Mouse (Mus musculus): ENCODE results near the gene Ociad2. TPM values are rescaled to one million over a fixed set of nuclear protein-coding genes. Genes with fewer than 3 reads are reported as not detected.

Ociad2 gene
- polyA plus RNA-seq, 1 experiment from 2014 or later: 162 TPM

DNA sequence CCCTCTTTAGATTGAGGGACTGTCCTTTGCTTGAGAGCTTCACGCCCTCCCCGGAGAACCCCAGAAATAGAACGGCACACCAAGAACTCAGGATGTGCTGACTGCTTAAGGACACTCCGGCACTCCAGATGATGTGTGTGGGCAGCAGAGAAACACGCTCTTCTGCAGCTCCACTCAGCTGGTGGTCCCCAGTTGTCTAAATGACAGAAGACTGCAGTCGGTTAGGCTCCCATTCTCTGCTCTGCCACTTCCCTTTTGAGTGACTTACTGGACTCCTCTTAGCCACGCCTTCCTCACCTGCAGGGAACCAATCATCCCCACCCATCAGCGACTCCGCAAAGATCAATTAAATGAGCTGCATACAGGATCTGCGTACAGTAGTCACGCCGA lies 18.9 kb upstream of the Ociad2 start:
- 42% methylated on average over 12 of the region's 12 CpGs for WGBS
- no peaks in the 10 kb centered on the region for H3K9me3 ChIP-seq (ENCODE audit: control insufficient read depth, low read length)
- no peaks in the 10 kb centered on the region for H3K4me1 ChIP-seq (replicated peaks; ENCODE audit: control insufficient read depth, insufficient read depth)
- no peaks in the 10 kb centered on the region for H3K36me3 ChIP-seq (ENCODE audit: control insufficient read depth, insufficient read depth, low read length)
- DNase-seq (ENCODE audit: low spot score): peak; percentile 34
- H3K4me3 ChIP-seq (ENCODE audit: low read depth, low read length): no peak overlapping the region
- peak overlapping the region; percentile 63; the same call in 1 of the 2 replicates for H3K27ac ChIP-seq (replicated peaks)
- H3K9ac ChIP-seq (ENCODE audit: low read length): no peak overlapping the region
- ATAC-seq (ENCODE audit: low FRiP score, low TSS enrichment): no peak
- H3K27me3 ChIP-seq (ENCODE audit: control insufficient read depth, insufficient read depth, low read length): no peaks in the 10 kb centered on the region
- no peak for TF ChIP-seq CTCF (IDR thresholded peaks at IDR 0.05; ENCODE audit: low read depth)
- no peak for TF ChIP-seq EP300 (optimal IDR thresholded peaks at IDR 0.05)
- peak overlapping the region; percentile 32 for H3K4me2 ChIP-seq (replicated peaks; ENCODE audit: low read depth)

DNA sequence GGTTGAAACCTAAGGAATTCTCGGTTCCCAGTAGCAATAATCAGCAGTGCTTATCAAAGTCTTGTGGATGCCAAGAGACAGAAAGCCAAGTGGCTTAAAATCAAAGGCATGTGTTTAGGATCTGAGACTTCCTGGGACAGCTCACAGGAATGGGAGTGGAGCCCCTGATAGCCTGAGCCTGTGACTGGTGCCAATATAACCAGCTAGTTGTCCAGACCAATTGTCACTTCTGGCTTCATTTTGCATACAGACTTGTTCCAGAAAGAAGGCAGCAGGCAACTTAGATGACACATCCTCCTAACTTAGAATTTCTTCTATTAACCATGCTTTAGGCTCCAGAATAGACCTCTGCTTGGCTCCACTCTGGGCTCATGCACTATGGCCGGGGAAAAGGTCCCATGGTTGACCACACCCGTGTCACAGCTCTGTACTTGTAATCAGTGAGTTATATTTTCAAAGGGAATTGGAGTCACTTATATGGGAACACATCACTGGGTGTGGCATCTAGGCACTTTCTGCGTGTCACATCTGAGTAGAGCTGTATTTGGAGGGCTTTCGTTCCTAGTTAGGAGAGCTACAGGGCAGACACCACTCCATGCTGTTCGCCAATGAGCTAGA lies 18.4 kb upstream of the Ociad2 start:
- no peak overlapping the region for H3K9ac ChIP-seq (ENCODE audit: low read length)
- DNase-seq (ENCODE audit: low spot score) (peak; percentile 35), ATAC-seq (ENCODE audit: low FRiP score, low TSS enrichment) (peak; percentile 69)

DNA sequence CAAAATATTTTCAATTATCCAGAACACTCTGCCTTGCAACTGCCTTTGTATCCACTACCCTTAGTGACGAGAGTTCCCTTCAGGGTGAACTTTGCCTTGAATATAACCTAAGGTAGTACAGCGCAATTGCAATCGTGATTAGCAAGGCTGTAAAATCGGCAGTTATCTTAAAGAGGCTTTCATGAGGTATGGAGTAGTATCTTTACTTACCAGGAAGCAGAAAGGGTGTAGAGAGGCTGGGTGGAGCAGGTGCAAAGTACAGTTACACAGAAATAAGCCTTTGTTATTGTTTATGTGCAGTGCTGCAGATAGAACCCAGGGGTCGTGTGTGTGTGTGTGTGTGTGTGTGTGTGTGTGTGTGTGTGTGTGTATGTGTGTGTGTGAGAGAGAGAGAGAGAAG lies 14.6 kb upstream of the Ociad2 start:
- no peaks in the 10 kb centered on the region for H3K36me3 ChIP-seq (ENCODE audit: control insufficient read depth, insufficient read depth, low read length)
- H3K4me2 ChIP-seq (replicated peaks; ENCODE audit: low read depth): no peak overlapping the region
- no peak overlapping the region for H3K4me3 ChIP-seq (ENCODE audit: low read depth, low read length)
- TF ChIP-seq CTCF (IDR thresholded peaks at IDR 0.05; ENCODE audit: low read depth): peak; percentile 4; the same call in 1 of the 2 replicates
- no peak for TF ChIP-seq EP300 (optimal IDR thresholded peaks at IDR 0.05)
- no peaks in the 10 kb centered on the region for H3K4me1 ChIP-seq (replicated peaks; ENCODE audit: control insufficient read depth, insufficient read depth)
- H3K9ac ChIP-seq (ENCODE audit: low read length): no peak overlapping the region
- no peak overlapping the region for H3K27ac ChIP-seq (replicated peaks)
- DNase-seq (ENCODE audit: low spot score) (peak; percentile 58), ATAC-seq (ENCODE audit: low FRiP score, low TSS enrichment) (peak; percentile 88)
- WGBS: 51% methylated on average over 5 of the region's 5 CpGs
- no peaks in the 10 kb centered on the region for H3K27me3 ChIP-seq (ENCODE audit: control insufficient read depth, insufficient read depth, low read length)
- H3K9me3 ChIP-seq (ENCODE audit: control insufficient read depth, low read length): no peaks in the 10 kb centered on the region

More for the DNA sequence above, 18.4 kb upstream of the Ociad2 start:
- WGBS: 58% methylated on average over 6 of the region's 6 CpGs
- Histone ChIP-seq H3K27ac (replicated peaks) (peak overlapping the region; percentile 63; the same call in 1 of the 2 replicates), H3K36me3 (ENCODE audit: control insufficient read depth, insufficient read depth, low read length) (no peaks in the 10 kb centered on the region), H3K4me2 (replicated peaks; ENCODE audit: low read depth) (peak overlapping the region; percentile 32), H3K4me3 (ENCODE audit: low read depth, low read length) (no peak overlapping the region), H3K9me3 (ENCODE audit: control insufficient read depth, low read length) (no peaks in the 10 kb centered on the region), H3K4me1 (replicated peaks; ENCODE audit: control insufficient read depth, insufficient read depth) (no peaks in the 10 kb centered on the region), H3K27me3 (ENCODE audit: control insufficient read depth, insufficient read depth, low read length) (no peaks in the 10 kb centered on the region)
- no peak for TF ChIP-seq EP300 (optimal IDR thresholded peaks at IDR 0.05)
- TF ChIP-seq CTCF (IDR thresholded peaks at IDR 0.05; ENCODE audit: low read depth): no peak

DNA sequence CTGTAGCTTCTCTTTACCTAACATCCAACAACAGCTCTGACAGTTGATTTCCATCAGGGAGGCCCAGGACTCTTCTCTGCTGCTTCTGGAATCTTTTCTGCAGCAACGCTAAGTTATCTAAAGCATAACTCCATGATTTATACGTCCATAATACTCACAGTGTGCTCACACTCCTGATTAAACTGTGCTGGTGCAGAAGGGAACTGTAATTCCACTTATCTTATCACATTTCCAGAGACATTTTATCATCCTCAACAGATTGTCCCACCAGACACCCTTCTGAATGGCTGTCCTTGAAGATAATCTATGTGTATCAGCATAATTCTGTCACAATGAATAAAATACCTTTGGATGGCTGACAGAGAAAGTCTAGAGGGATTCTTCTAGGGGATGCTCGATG lies 13.2 kb upstream of the Ociad2 start:
- no peaks in the 10 kb centered on the region for H3K36me3 ChIP-seq (ENCODE audit: control insufficient read depth, insufficient read depth, low read length)
- H3K9ac ChIP-seq (ENCODE audit: low read length): no peak overlapping the region
- no peak overlapping the region for H3K27ac ChIP-seq (replicated peaks)
- H3K4me3 ChIP-seq (ENCODE audit: low read depth, low read length): no peak overlapping the region
- no peak for ATAC-seq (ENCODE audit: low FRiP score, low TSS enrichment)
- DNase-seq (ENCODE audit: low spot score): no peak
- H3K27me3 ChIP-seq (ENCODE audit: control insufficient read depth, insufficient read depth, low read length): no peaks in the 10 kb centered on the region
- H3K4me1 ChIP-seq (replicated peaks; ENCODE audit: control insufficient read depth, insufficient read depth): no peaks in the 10 kb centered on the region
- TF ChIP-seq EP300 (optimal IDR thresholded peaks at IDR 0.05) (no peak), CTCF (IDR thresholded peaks at IDR 0.05; ENCODE audit: low read depth) (no peak)
- no peak overlapping the region for H3K4me2 ChIP-seq (replicated peaks; ENCODE audit: low read depth)
- 56% methylated on average over 3 of the region's 3 CpGs for WGBS
- no peaks in the 10 kb centered on the region for H3K9me3 ChIP-seq (ENCODE audit: control insufficient read depth, low read length)

DNA sequence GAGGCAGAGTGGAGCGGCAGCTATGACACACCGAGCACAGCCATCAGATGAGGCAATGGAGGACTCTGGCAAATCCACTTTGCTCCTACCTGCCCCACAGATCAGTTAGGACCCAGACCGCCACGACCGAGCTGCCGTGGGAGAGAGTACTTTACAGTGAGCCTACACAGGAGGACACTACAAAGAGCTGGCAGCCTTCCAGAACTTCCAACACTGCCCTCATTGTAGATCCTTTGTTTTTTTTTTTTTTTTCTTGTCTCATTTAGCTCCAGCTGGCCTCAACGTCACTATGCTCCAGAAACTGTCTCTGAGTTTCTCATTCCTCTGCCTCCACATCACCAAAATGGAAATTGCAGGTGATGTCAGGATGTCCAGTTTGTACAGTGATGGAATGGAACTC lies 12.7 kb upstream of the Ociad2 start:
- no peak overlapping the region for H3K27ac ChIP-seq (replicated peaks)
- no peak overlapping the region for H3K9ac ChIP-seq (ENCODE audit: low read length)
- TF ChIP-seq EP300 (optimal IDR thresholded peaks at IDR 0.05) (no peak), CTCF (IDR thresholded peaks at IDR 0.05; ENCODE audit: low read depth) (no peak)
- H3K9me3 ChIP-seq (ENCODE audit: control insufficient read depth, low read length): no peaks in the 10 kb centered on the region
- 52% methylated on average over 7 of the region's 7 CpGs for WGBS
- H3K27me3 ChIP-seq (ENCODE audit: control insufficient read depth, insufficient read depth, low read length): no peaks in the 10 kb centered on the region
- DNase-seq (ENCODE audit: low spot score): no peak
- ATAC-seq (ENCODE audit: low FRiP score, low TSS enrichment): no peak
- no peak overlapping the region for H3K4me3 ChIP-seq (ENCODE audit: low read depth, low read length)
- no peak overlapping the region for H3K4me2 ChIP-seq (replicated peaks; ENCODE audit: low read depth)
- H3K4me1 ChIP-seq (replicated peaks; ENCODE audit: control insufficient read depth, insufficient read depth): no peaks in the 10 kb centered on the region
- no peaks in the 10 kb centered on the region for H3K36me3 ChIP-seq (ENCODE audit: control insufficient read depth, insufficient read depth, low read length)

DNA sequence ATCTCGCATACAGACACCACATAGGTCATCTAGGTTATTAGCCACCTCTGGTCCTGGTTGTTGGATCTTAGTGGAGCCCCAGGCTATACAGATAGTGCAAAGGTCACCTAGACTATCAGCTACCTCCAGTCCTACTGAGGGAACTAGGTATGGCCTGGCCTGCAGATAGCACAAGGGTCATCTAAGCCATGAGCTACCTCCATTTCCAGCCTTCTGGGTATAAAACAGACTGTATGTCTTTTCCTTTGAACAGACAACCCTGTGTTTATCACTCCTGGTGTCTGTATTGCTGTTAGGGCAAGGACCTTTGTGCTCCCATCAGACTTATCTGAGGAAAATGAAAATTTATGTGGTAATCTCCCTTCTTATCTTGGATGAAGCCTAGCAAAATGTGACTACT lies 11.0 kb upstream of the Ociad2 start:
- no peak overlapping the region for H3K4me3 ChIP-seq (ENCODE audit: low read depth, low read length)
- H3K27ac ChIP-seq (replicated peaks): no peak overlapping the region
- H3K27me3 ChIP-seq (ENCODE audit: control insufficient read depth, insufficient read depth, low read length): no peaks in the 10 kb centered on the region
- no peak overlapping the region for H3K9ac ChIP-seq (ENCODE audit: low read length)
- ATAC-seq (ENCODE audit: low FRiP score, low TSS enrichment): no peak
- H3K4me2 ChIP-seq (replicated peaks; ENCODE audit: low read depth): no peak overlapping the region
- no peak for DNase-seq (ENCODE audit: low spot score)
- WGBS: 91% methylated on average over 1 of the region's 1 CpGs
- no peaks in the 10 kb centered on the region for H3K9me3 ChIP-seq (ENCODE audit: control insufficient read depth, low read length)
- H3K4me1 ChIP-seq (replicated peaks; ENCODE audit: control insufficient read depth, insufficient read depth): no peaks in the 10 kb centered on the region
- TF ChIP-seq CTCF (IDR thresholded peaks at IDR 0.05; ENCODE audit: low read depth) (no peak), EP300 (optimal IDR thresholded peaks at IDR 0.05) (no peak)
- H3K36me3 ChIP-seq (ENCODE audit: control insufficient read depth, insufficient read depth, low read length): no peaks in the 10 kb centered on the region

Measured in stomach, postnatal 0 days (tissue).